Mouse (Mus musculus) forelimb bud, embryonic 11.5 days (tissue): ENCODE measurements at regions not wholly inside any gene's neighbourhood (a gene's known extent, or its start where the extent isn't known, plus 50 kb on each side); places are given as distances from the start of the nearest gene placed in this dataset.

Source experiments
- DNase-seq: peaks from one replicate; pipeline ENCODE4 v3.0.0-alpha.2; 2012; ENCODE audit warnings: low read depth, low spot score

GRCm38 (mm10) chr14:58502890-58503289 lies 432.5 kb downstream of the Fgf9 start:
- no peak for DNase-seq

- DNase-seq = peak; percentile 25
These were observed 429.7 kb downstream of the Fgf9 start for GRCm38 (mm10) chr14:58500014-58500413.

GRCm38 (mm10) chr14:58499501-58499900 lies 429.2 kb downstream of the Fgf9 start:
- DNase-seq = no peak

- DNase-seq = no peak
These were observed 428.7 kb downstream of the Fgf9 start for GRCm38 (mm10) chr14:58499071-58499470.

GRCm38 (mm10) chr14:58496902-58497301 lies 426.6 kb downstream of the Fgf9 start:
- DNase-seq = no peak

- DNase-seq = no peak
These were observed 424.1 kb downstream of the Fgf9 start for GRCm38 (mm10) chr14:58494400-58494987.

GRCm38 (mm10) chr14:58492118-58492517 lies 421.8 kb downstream of the Fgf9 start:
- no peak for DNase-seq

- no peak for DNase-seq
These were observed 418.5 kb downstream of the Fgf9 start for GRCm38 (mm10) chr14:58488803-58489202.

GRCm38 (mm10) chr14:58487836-58488235 lies 417.5 kb downstream of the Fgf9 start:
- DNase-seq = no peak

GRCm38 (mm10) chr14:58480454-58480853 lies 410.1 kb downstream of the Fgf9 start:
- DNase-seq = no peak

GRCm38 (mm10) chr14:58470678-58471077 lies 400.3 kb downstream of the Fgf9 start:
- peak; percentile 63 for DNase-seq

- peak; percentile 69 for DNase-seq
These were observed 398.1 kb downstream of the Fgf9 start for GRCm38 (mm10) chr14:58468451-58468850.

GRCm38 (mm10) chr14:58467856-58468255 lies 397.5 kb downstream of the Fgf9 start:
- peak; percentile 65 for DNase-seq

- DNase-seq = no peak
These were observed 376.5 kb downstream of the Fgf9 start for GRCm38 (mm10) chr14:58446776-58447354.

- DNase-seq = no peak
These were observed 374.1 kb downstream of the Fgf9 start for GRCm38 (mm10) chr14:58444496-58444895.

- DNase-seq = no peak
These were observed 372.2 kb downstream of the Fgf9 start for GRCm38 (mm10) chr14:58442501-58442900.

GRCm38 (mm10) chr14:58439963-58440362 lies 369.6 kb downstream of the Fgf9 start:
- no peak for DNase-seq

GRCm38 (mm10) chr14:58436096-58436495 lies 365.7 kb downstream of the Fgf9 start:
- no peak for DNase-seq

- no peak for DNase-seq
These were observed 356.1 kb downstream of the Fgf9 start for GRCm38 (mm10) chr14:58426472-58426871.

GRCm38 (mm10) chr14:58421904-58422303 lies 351.6 kb downstream of the Fgf9 start:
- no peak for DNase-seq

GRCm38 (mm10) chr14:58417545-58417944 lies 347.2 kb downstream of the Fgf9 start:
- no peak for DNase-seq

GRCm38 (mm10) chr14:58392055-58392726 lies 321.8 kb downstream of the Fgf9 start:
- no peak for DNase-seq

- DNase-seq = no peak
These were observed 320.4 kb downstream of the Fgf9 start for GRCm38 (mm10) chr14:58390741-58391140.
